Mouse (Mus musculus): Measurements from ENCODE around the gene Arhgap15.

Arhgap15 gene

GRCm38 (mm10) chr2:44444938-44445337 lies 696.3 kb downstream of the Arhgap15 start:
- DNase-seq (ENCODE audit: low spot score in 2 of 2), result no peak
